Mouse (Mus musculus) kidney, adult 8-10 months (tissue): ENCODE measurements around the gene Ptma.
A peak's percentile ranks its signal among the peaks of the same experiment; 100 is the strongest.
"Not testable (repeated sequence)": the region's sequence is repeated elsewhere in the genome, so short reads cannot be mapped to it uniquely, and the experiment has no call there.

Experiments
- DNase-seq, 2 experiments: peaks; one replicate each; pipeline ENCODE4 v3.0.0; 2022

Ptma gene

GRCm38 (mm10) chr1:86526116-86526788, at the start of gene Ptma:
Gene Ptma (plus strand): TSS chr1:86526726.
- peak; percentile 99 for DNase-seq

GRCm38 (mm10) chr1:86477738-86478285, 48.7 kb upstream of the Ptma start:
- DNase-seq: no peak

- DNase-seq: no peak
These were observed 47.3 kb upstream of the Ptma start for GRCm38 (mm10) chr1:86479099-86479825.

GRCm38 (mm10) chr1:86480288-86480687, 46.2 kb upstream of the Ptma start:
- no peak for DNase-seq

GRCm38 (mm10) chr1:86480735-86481447, 45.6 kb upstream of the Ptma start:
- no peak for DNase-seq

GRCm38 (mm10) chr1:86481468-86481867, 45.1 kb upstream of the Ptma start:
- DNase-seq: no peak

- no peak for DNase-seq
These were observed 44.2 kb upstream of the Ptma start for GRCm38 (mm10) chr1:86482288-86482687.

- DNase-seq: no peak
These were observed 43.8 kb upstream of the Ptma start for GRCm38 (mm10) chr1:86482761-86483160.

GRCm38 (mm10) chr1:86485346-86485745, 41.2 kb upstream of the Ptma start:
- DNase-seq: no peak

- not testable (repeated sequence) for DNase-seq
These were observed 40.7 kb upstream of the Ptma start for GRCm38 (mm10) chr1:86485858-86486257.

GRCm38 (mm10) chr1:86486703-86487294, 39.7 kb upstream of the Ptma start:
- no peak for DNase-seq

GRCm38 (mm10) chr1:86487295-86487907, 39.1 kb upstream of the Ptma start:
- peak; percentile 98 to 99 for DNase-seq

GRCm38 (mm10) chr1:86487908-86488314, 38.6 kb upstream of the Ptma start:
- DNase-seq: no peak

GRCm38 (mm10) chr1:86488326-86488725, 38.2 kb upstream of the Ptma start:
- peak; percentile 62 to 66 for DNase-seq

- no peak for DNase-seq
These were observed 37.8 kb upstream of the Ptma start for GRCm38 (mm10) chr1:86488774-86489173.

- DNase-seq: no peak
These were observed 36.6 kb upstream of the Ptma start for GRCm38 (mm10) chr1:86489901-86490300.

- DNase-seq: peak; percentile 87 to 89
These were observed 35.8 kb upstream of the Ptma start for GRCm38 (mm10) chr1:86490697-86491096.

- no peak for DNase-seq
These were observed 34.9 kb upstream of the Ptma start for GRCm38 (mm10) chr1:86491533-86492094.

GRCm38 (mm10) chr1:86492095-86493070, 34.1 kb upstream of the Ptma start:
- peak in 1 of 2 experiments; percentile 36 for DNase-seq

- DNase-seq: no peak
These were observed 32.7 kb upstream of the Ptma start for GRCm38 (mm10) chr1:86493783-86494182.

GRCm38 (mm10) chr1:86496340-86496739, 30.2 kb upstream of the Ptma start:
- no peak for DNase-seq
